Mouse (Mus musculus): ENCODE data around the gene Asna1.

The Asna1 gene

GRCm38 (mm10) chr8:85025098-85025932 lies at the start of gene Asna1:
Asna1 (minus strand) TSS chr8:85025281.
- peak; percentile 84 to 85 for DNase-seq

- DNase-seq = no peak
Measured at GRCm38 (mm10) chr8:85074617-85075016, 49.5 kb upstream of the Asna1 start.

GRCm38 (mm10) chr8:85074167-85074566 lies 49.1 kb upstream of the Asna1 start:
- DNase-seq = no peak

- no peak for DNase-seq
Measured at GRCm38 (mm10) chr8:85073041-85073612, 48.0 kb upstream of the Asna1 start.

GRCm38 (mm10) chr8:85072364-85072929 lies 47.4 kb upstream of the Asna1 start:
- DNase-seq = no peak

- peak; percentile 93 for DNase-seq
Measured at GRCm38 (mm10) chr8:85071514-85072281, 46.6 kb upstream of the Asna1 start, which contains the start of gene Dhps. Dhps (plus strand) TSS chr8:85071757.

GRCm38 (mm10) chr8:85071041-85071440 lies 46.0 kb upstream of the Asna1 start:
- no peak for DNase-seq

GRCm38 (mm10) chr8:85067982-85068381 lies 42.9 kb upstream of the Asna1 start, which contains the start of gene Gm5741:
Gm5741 (minus strand) TSS chr8:85067982.
- no peak for DNase-seq

- DNase-seq = no peak
Measured at GRCm38 (mm10) chr8:85067155-85067554, 42.1 kb upstream of the Asna1 start.

- DNase-seq = no peak
Measured at GRCm38 (mm10) chr8:85065213-85065612, 40.1 kb upstream of the Asna1 start.

- no peak for DNase-seq
Measured at GRCm38 (mm10) chr8:85062603-85063002, 37.5 kb upstream of the Asna1 start.

- DNase-seq = peak; percentile 88 to 90
Measured at GRCm38 (mm10) chr8:85059879-85060616, 35.0 kb upstream of the Asna1 start, which contains the start of gene Fbxw9. Fbxw9 (plus strand) TSS chr8:85060055.

- DNase-seq = no peak
Measured at GRCm38 (mm10) chr8:85057367-85057766, 32.3 kb upstream of the Asna1 start.

- no peak for DNase-seq
Measured at GRCm38 (mm10) chr8:85043619-85044018, 18.5 kb upstream of the Asna1 start.

- peak; percentile 61 to 62 for DNase-seq
Measured at GRCm38 (mm10) chr8:85037681-85038531, 12.8 kb upstream of the Asna1 start.

- DNase-seq = no peak
Measured at GRCm38 (mm10) chr8:85037366-85037680, 12.2 kb upstream of the Asna1 start.

GRCm38 (mm10) chr8:85036718-85037365 lies 11.8 kb upstream of the Asna1 start, which contains the start of gene Tnpo2:
Tnpo2 (plus strand) TSS chr8:85036915.
- DNase-seq = peak; percentile 90 to 95

GRCm38 (mm10) chr8:85036381-85036717 lies 11.3 kb upstream of the Asna1 start:
- DNase-seq = no peak

- DNase-seq = peak; percentile 37 to 46
Measured at GRCm38 (mm10) chr8:85035728-85036310, 10.7 kb upstream of the Asna1 start.

GRCm38 (mm10) chr8:85035165-85035727 lies 10.2 kb upstream of the Asna1 start:
- DNase-seq = no peak

Measured in lung, postnatal 4 days (tissue).